Mouse (Mus musculus) liver, embryonic 14.5 days (tissue): ENCODE results near the gene Prrg2. TPM values are rescaled to one million over a fixed set of nuclear protein-coding genes. Genes with fewer than 3 reads are reported as not detected.

Experiments used
- ATAC-seq: fragments of 200-750 bp; cut with Nextera tagmentation; 2 replicates; pipeline ENCODE4 v1.8.0; 2017; ENCODE audit warnings: moderate number of reproducible peaks, mild to moderate bottlenecking, moderate library complexity; ENCODE audit not compliant: insufficient read depth
- DNase-seq, 3 experiments: peaks; one replicate each; pipeline ENCODE4 v3.0.0-alpha.2; 2012 to 2013; ENCODE audit warnings: low read depth in 3 of 3, low spot score in 3 of 3
- H3K27ac ChIP-seq: fragments of 300-500 bp; sonication (generic); 2 replicates; pipeline ENCODE4 v1.5.1; 2014; ENCODE audit warnings: moderate library complexity, mild to moderate bottlenecking, control low read depth, inconsistent platforms
- H3K27me3 ChIP-seq: fragments of 300-500 bp; sonication (generic); 2 replicates; pipeline ENCODE4 v1.6.1; 2014; ENCODE audit warnings: mild to moderate bottlenecking, low read length, moderate library complexity; ENCODE audit not compliant: control insufficient read depth, insufficient read depth
- H3K36me3 ChIP-seq: fragments of 300-500 bp; sonication (generic); replicated peaks from 2 replicates; pipeline ENCODE4 v1.6.1; 2014; ENCODE audit warnings: low read depth; ENCODE audit not compliant: control insufficient read depth, insufficient read depth
- H3K4me1 ChIP-seq, 2 experiments: fragments of 200-500 bp in 1 of 2; fragments of 300-500 bp in 1 of 2; sonication (generic) in 1 of 2; replicated peaks; 2 replicates each; pipeline ENCODE4 v1.6.1; 2012 to 2014; ENCODE audit warnings: antibody characterized with exemption in 1 of 2, inconsistent platforms in 1 of 2, low read length in 1 of 2; ENCODE audit not compliant: control insufficient read depth in 2 of 2, insufficient read depth in 2 of 2
- H3K4me2 ChIP-seq: fragments of 300-500 bp; sonication (generic); 2 replicates; pipeline ENCODE4 v1.6.1; 2014; ENCODE audit warnings: low read depth, mild to moderate bottlenecking, control low read depth, moderate library complexity
- H3K4me3 ChIP-seq, 2 experiments: fragments of 200-500 bp in 1 of 2; fragments of 300-500 bp in 1 of 2; sonication (generic) in 1 of 2; 2 replicates each; pipeline ENCODE4 v1.5.1; 2012 to 2014; ENCODE audit warnings: low read depth in 2 of 2, low read length in 2 of 2, mild to moderate bottlenecking in 2 of 2, control low read depth in 1 of 2, inconsistent platforms in 1 of 2, moderate library complexity in 1 of 2; ENCODE audit not compliant: insufficient read depth in 1 of 2
- H3K9ac ChIP-seq: fragments of 300-500 bp; sonication (generic); replicated peaks from 2 replicates; pipeline ENCODE4 v1.6.1; 2014; ENCODE audit warnings: mild to moderate bottlenecking, control low read depth, moderate library complexity
- H3K9me3 ChIP-seq: fragments of 300-500 bp; sonication (generic); 2 replicates; pipeline ENCODE4 v1.6.1; 2016; ENCODE audit warnings: low read length, mixed read lengths; ENCODE audit not compliant: control insufficient read depth
- CTCF ChIP-seq: IDR thresholded peaks from 2 replicates; pipeline ENCODE4 v1.5.1; 2016; ENCODE audit warnings: antibody characterized with exemption, low read depth, control low read depth
- EP300 ChIP-seq: IDR thresholded peaks from 2 replicates; pipeline ENCODE4 v1.6.1; 2016; ENCODE audit warnings: antibody characterized with exemption, low read depth
- WGBS: fragments of 180-500 bp; shearing (Covaris S2); extraction: QIAGEN DNeasy Blood & Tissue Kit; methylation state at CpG from one replicate; pipeline ENCODE4 v1.1.7; 2014; ENCODE audit not compliant: insufficient replicate concordance; 5-methylcytosine and 5-hydroxymethylcytosine counted together
- polyA plus RNA-seq, 2 experiments: library from polyadenylated mRNA; depleted of rRNA in 1 of 2; stranded (reverse) in 1 of 2; unstranded in 1 of 2; fragments of >200 nt; fragmentation: Nextera tagmentation in 1 of 2; extraction: Ambion mirVana in 1 of 2; gene quantifications; 2 replicates each; pipeline versions ENCODE4 v1.2.1 to v1.2.3; 2012 to 2014

The Prrg2 gene
- polyA plus RNA-seq, 2 experiments, result 6.2 to 8.5 TPM

GRCm38 (mm10) chr7:45060632-45061122 is 1.8 kb downstream of the Prrg2 start:
- no peak for TF ChIP-seq EP300
- no peak for TF ChIP-seq CTCF
- Histone ChIP-seq H3K9me3 (no peaks in the 10 kb centered on the region), H3K27me3 (no peaks in the 10 kb centered on the region), H3K36me3 (no peaks in the 10 kb centered on the region), H3K4me3 (no peak overlapping the region), H3K9ac (no peak overlapping the region; the same call in 1 of the 2 replicates), H3K27ac (no peak overlapping the region), H3K4me2 (no peak overlapping the region), H3K4me1 (peaks cover 14 to 17% of the 10 kb centered on the region in 2 experiments)
- ATAC-seq (no peak), DNase-seq (no peak)
- WGBS, result 50% methylated on average over 6 of the region's 6 CpGs

- Histone ChIP-seq H3K36me3 (no peaks in the 10 kb centered on the region), H3K9me3 (no peaks in the 10 kb centered on the region), H3K27ac (no peak overlapping the region), H3K4me1 (peaks cover 16 to 19% of the 10 kb centered on the region in 2 experiments), H3K4me2 (no peak overlapping the region), H3K27me3 (no peaks in the 10 kb centered on the region), H3K9ac (no peak overlapping the region), H3K4me3 (no peak overlapping the region)
- DNase-seq (no peak), ATAC-seq (no peak)
- WGBS, result 61% methylated on average over 10 of the region's 10 CpGs
- no peak for TF ChIP-seq EP300
- no peak for TF ChIP-seq CTCF
Observed at GRCm38 (mm10) chr7:45058607-45059571, 3.6 kb downstream of the Prrg2 start.

GRCm38 (mm10) chr7:45056972-45057348 is 5.5 kb downstream of the Prrg2 start:
- no peak for DNase-seq

GRCm38 (mm10) chr7:45056329-45056971 is 6.0 kb downstream of the Prrg2 start:
- Histone ChIP-seq H3K27ac (no peak overlapping the region), H3K36me3 (no peaks in the 10 kb centered on the region), H3K4me1 (peaks cover 11 to 18% of the 10 kb centered on the region in 2 experiments), H3K4me2 (no peak overlapping the region), H3K9ac (no peak overlapping the region), H3K9me3 (no peaks in the 10 kb centered on the region), H3K4me3 (no peak overlapping the region), H3K27me3 (no peaks in the 10 kb centered on the region)
- TF ChIP-seq CTCF, result no peak
- no peak for TF ChIP-seq EP300
- WGBS, result 62% methylated on average over 14 of the region's 14 CpGs
- DNase-seq (no peak), ATAC-seq (no peak)

More at GRCm38 (mm10) chr7:45056972-45057348, 5.5 kb downstream of the Prrg2 start:
- Histone ChIP-seq H3K4me1 (peaks cover 12 to 15% of the 10 kb centered on the region in 2 experiments), H3K27ac (no peak overlapping the region), H3K36me3 (no peaks in the 10 kb centered on the region), H3K9me3 (no peaks in the 10 kb centered on the region), H3K27me3 (no peaks in the 10 kb centered on the region), H3K4me3 (no peak overlapping the region), H3K4me2 (no peak overlapping the region), H3K9ac (no peak overlapping the region)
- TF ChIP-seq EP300 (no peak), CTCF (no peak)
- ATAC-seq, result no peak

GRCm38 (mm10) chr7:45053931-45054510 is 8.5 kb downstream of the Prrg2 start:
- Histone ChIP-seq H3K4me2 (peak overlapping the region; percentile 84), H3K27me3 (no peaks in the 10 kb centered on the region), H3K36me3 (peaks cover 6% of the 10 kb centered on the region; the same call in 1 of the 2 replicates), H3K9ac (peak overlapping the region; percentile 74), H3K4me1 (peaks cover 14% of the 10 kb centered on the region in 2 experiments), H3K4me3 (peak overlapping the region; percentile 53 to 68), H3K9me3 (no peaks in the 10 kb centered on the region), H3K27ac (peak overlapping the region; percentile 58)
- TF ChIP-seq EP300 (no peak), CTCF (no peak)
- DNase-seq, result peak; percentile 91 to 94 (median 93)
- ATAC-seq, result peak; percentile 92
- 1% methylated on average over 33 of the region's 33 CpGs for WGBS
